Mouse (Mus musculus) intestine, embryonic 16.5 days (tissue): Measurements from ENCODE around the gene Mllt6. TPM values are rescaled to one million over a fixed set of nuclear protein-coding genes. Genes with fewer than 3 reads are reported as not detected.

Experiments
- ATAC-seq: fragments of 200-750 bp; cut with Nextera tagmentation; 2 replicates; pipeline ENCODE4 v1.8.0; 2017; ENCODE audit warnings: moderate TSS enrichment, moderate library complexity
- H3K27ac ChIP-seq: fragments of 300-500 bp; sonication (generic); 2 replicates; pipeline ENCODE4 v1.5.1; 2014; ENCODE audit warnings: mild to moderate bottlenecking, low read length
- H3K27me3 ChIP-seq: fragments of 300-500 bp; sonication (generic); replicated peaks from 2 replicates; pipeline ENCODE4 v1.6.1; 2014; ENCODE audit warnings: low read length, control low read depth, mixed read lengths; ENCODE audit not compliant: control insufficient read depth, insufficient read depth
- H3K36me3 ChIP-seq: fragments of 300-500 bp; sonication (generic); 2 replicates; pipeline ENCODE4 v1.6.1; 2014; ENCODE audit warnings: low read length, control low read depth; ENCODE audit not compliant: control insufficient read depth, insufficient read depth
- H3K4me1 ChIP-seq: fragments of 300-500 bp; sonication (generic); 2 replicates; pipeline ENCODE4 v1.6.1; 2014; ENCODE audit warnings: low read length, control low read depth, mixed read lengths; ENCODE audit not compliant: control insufficient read depth, insufficient read depth
- H3K4me2 ChIP-seq: fragments of 300-500 bp; sonication (generic); 2 replicates; pipeline ENCODE4 v1.6.1; 2014; ENCODE audit warnings: low read depth, low read length, control low read depth
- H3K4me3 ChIP-seq: fragments of 300-500 bp; sonication (generic); 2 replicates; pipeline ENCODE4 v1.5.1; 2014; ENCODE audit warnings: mild to moderate bottlenecking, low read length
- H3K9ac ChIP-seq: fragments of 300-500 bp; sonication (generic); 2 replicates; pipeline ENCODE4 v1.6.1; 2014; ENCODE audit warnings: low read depth, low read length
- H3K9me3 ChIP-seq: fragments of 300-500 bp; sonication (generic); 2 replicates; pipeline ENCODE4 v1.6.1; 2016; ENCODE audit warnings: low read length, control low read depth; ENCODE audit not compliant: control insufficient read depth
- WGBS: fragments of 180-500 bp; shearing (Covaris S2); extraction: QIAGEN DNeasy Blood & Tissue Kit; methylation state at CpG from one replicate; pipeline ENCODE4 v1.1.7; 2014; 5-methylcytosine and 5-hydroxymethylcytosine counted together
- polyA plus RNA-seq: library from polyadenylated mRNA; unstranded; fragments of >200 nt; fragmentation: Nextera tagmentation; extraction: Ambion mirVana; gene quantifications from 2 replicates; pipeline ENCODE4 v1.2.1, GENCODE M21; 2015

Gene Mllt6
- polyA plus RNA-seq, 1 experiment from 2014 or later = 2.6 TPM

DNA sequence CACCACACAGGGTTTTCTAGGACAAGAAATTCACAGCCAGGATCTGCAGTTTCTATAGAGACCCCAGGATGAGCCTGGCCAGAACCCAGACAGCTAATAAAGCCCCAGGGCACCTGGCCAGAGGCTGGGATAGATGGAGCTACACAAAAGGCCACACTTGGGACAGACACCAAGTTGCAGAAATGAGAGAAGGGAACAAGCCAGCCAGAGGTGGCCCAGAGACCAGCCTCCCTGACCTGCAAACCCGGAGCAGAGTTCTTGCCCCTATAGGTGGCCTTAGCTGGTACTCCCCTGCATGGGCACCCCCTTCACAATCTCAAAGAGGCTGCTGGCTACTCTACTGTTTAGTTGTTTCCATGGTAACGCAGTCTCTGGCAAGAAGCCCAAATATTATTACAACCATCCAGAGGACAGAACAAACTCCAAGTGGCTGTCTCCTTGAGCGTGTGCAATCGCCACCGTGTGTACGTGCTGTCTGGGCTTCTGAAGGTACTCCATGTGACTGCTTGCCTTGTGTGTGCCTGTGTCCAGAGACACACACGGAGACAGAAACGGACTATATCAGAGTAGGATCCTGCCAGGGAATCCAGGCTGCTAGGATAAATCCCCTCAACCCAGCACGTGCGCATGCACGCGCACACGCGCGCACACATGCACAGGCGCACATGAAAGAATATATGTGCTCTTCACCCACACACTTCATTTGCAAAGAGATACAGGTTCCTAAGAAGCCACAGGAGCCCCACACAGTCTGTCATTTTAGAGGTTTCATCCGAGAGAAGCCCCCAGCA is 31.9 kb downstream of the Mllt6 start:
- H3K36me3 ChIP-seq = peaks cover 17% of the 10 kb centered on the region
- peak overlapping the region; percentile 15 for H3K4me3 ChIP-seq
- peaks cover 49% of the 10 kb centered on the region for H3K4me1 ChIP-seq
- peak overlapping the region; percentile 88 for H3K27ac ChIP-seq
- peak overlapping the region; percentile 37 for H3K4me2 ChIP-seq
- peak overlapping the region; percentile 30 for H3K9ac ChIP-seq
- H3K9me3 ChIP-seq = no peaks in the 10 kb centered on the region
- no peaks in the 10 kb centered on the region for H3K27me3 ChIP-seq
- WGBS = 44% methylated on average over 17 of the region's 17 CpGs
- peak; percentile 67 for ATAC-seq

- ATAC-seq = no peak
- peak overlapping the region; percentile 37 for H3K4me2 ChIP-seq
- peak overlapping the region; percentile 15; the same call in 1 of the 2 replicates for H3K4me3 ChIP-seq
- 43% methylated on average over 9 of the region's 9 CpGs for WGBS
- H3K9ac ChIP-seq = peak overlapping the region; percentile 30
- peaks cover 10% of the 10 kb centered on the region for H3K36me3 ChIP-seq
- H3K27me3 ChIP-seq = no peaks in the 10 kb centered on the region
- peaks cover 49% of the 10 kb centered on the region for H3K4me1 ChIP-seq
- peak overlapping the region; percentile 88 for H3K27ac ChIP-seq
- no peaks in the 10 kb centered on the region for H3K9me3 ChIP-seq
Observed at GRCm38 (mm10) chr11:97695712-97696401, 32.6 kb downstream of the Mllt6 start.

DNA sequence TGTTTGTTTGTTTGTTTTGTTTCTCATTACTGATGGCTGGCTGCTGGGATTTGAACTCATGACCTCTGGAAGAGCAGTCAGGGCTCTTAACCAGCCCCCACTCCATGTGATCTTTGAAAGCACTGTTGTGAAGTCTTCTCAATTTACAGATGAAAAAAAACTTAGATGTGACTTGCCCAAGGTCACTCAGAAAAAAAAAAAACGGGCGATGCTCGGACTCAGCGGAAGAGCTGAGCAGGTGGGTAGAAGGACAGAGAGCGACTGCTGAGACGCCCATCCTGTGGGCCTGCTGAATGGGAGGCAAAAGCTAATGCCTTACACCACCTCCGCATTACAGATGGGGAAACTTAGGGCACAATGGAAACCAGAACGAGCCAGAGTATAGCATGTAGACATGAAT is 33.5 kb downstream of the Mllt6 start:
- WGBS = 71% methylated on average over 8 of the region's 8 CpGs
- H3K4me2 ChIP-seq = no peak overlapping the region
- no peak for ATAC-seq

DNA sequence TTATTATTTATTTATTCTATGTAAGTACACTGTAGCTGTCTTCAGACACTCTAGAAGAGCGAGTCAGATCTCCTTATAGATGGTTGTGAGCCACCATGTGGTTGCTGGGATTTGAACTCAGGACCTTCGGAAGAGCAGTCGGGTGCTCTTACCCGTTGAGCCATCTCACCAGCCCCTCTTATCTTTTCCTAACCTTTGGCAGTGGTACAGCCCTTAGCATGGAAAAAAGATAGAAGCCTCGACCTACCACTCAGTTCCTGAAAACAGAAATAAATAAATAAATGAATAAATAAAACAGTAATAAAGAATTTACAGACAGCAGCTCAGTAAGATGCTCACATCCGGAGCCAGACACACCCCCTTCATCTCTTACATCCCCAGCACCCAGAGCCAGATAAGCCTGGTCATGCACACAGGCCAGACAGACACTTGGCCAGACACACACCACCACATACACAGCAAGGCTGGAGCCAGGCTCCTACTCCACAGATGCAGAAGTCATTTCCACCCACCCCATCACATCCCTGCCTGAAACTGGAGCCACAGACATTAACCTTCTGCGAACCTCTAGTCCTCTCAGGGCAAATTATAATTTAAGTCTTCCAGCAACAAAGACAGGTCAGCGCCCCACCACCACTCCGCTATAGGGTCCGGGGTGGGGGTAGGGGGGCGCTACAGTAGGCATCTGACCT is 34.1 kb downstream of the Mllt6 start:
- Histone ChIP-seq H3K9me3 (no peaks in the 10 kb centered on the region), H3K27me3 (no peaks in the 10 kb centered on the region), H3K4me2 (peak overlapping the region; percentile 84), H3K9ac (peak overlapping the region; percentile 89), H3K4me1 (peaks cover 62% of the 10 kb centered on the region), H3K27ac (peak overlapping the region; percentile 100), H3K36me3 (peaks cover 2% of the 10 kb centered on the region; the same call in 1 of the 2 replicates), H3K4me3 (peak overlapping the region; percentile 84)
- WGBS = 41% methylated on average over 11 of the region's 11 CpGs
- ATAC-seq = no peak

More for the DNA sequence above, 33.5 kb downstream of the Mllt6 start:
- Histone ChIP-seq H3K27ac (no peak overlapping the region), H3K9me3 (no peaks in the 10 kb centered on the region), H3K36me3 (peaks cover 3% of the 10 kb centered on the region), H3K4me1 (peaks cover 57% of the 10 kb centered on the region), H3K27me3 (no peaks in the 10 kb centered on the region), H3K9ac (no peak overlapping the region), H3K4me3 (no peak overlapping the region)

DNA sequence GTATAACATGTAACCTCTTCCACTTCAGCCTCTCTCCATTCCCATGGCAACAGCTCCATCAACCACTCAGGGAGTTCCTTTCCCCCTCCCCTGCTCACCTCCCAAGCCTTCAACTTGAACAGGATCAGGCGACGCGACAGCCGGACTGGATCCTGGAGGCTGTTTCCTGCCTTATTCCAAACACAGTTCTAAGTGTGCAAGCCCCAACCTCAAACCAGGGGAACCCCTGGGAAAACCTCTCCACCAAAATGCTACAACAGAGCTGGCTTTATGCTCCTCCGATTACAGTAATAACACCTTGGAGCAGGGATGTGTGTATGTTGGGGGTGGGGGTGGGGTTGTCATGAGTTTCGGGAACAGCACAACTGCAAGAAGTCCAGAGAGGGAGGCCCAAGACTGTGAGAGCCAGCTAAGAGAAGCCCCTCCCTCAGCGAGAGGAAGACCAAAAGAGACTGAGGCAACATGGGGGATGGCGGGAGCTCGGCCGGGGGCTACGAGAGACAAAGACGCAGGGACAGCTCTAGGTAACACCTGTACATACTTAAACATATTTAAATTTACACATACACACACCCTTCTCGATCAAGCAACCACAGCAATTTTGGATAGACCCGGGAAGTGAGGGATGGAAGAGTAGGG is 34.8 kb downstream of the Mllt6 start:
- 2% methylated on average over 14 of the region's 14 CpGs for WGBS
- H3K4me2 ChIP-seq = peak overlapping the region; percentile 84
- H3K9me3 ChIP-seq = no peaks in the 10 kb centered on the region
- no peaks in the 10 kb centered on the region for H3K36me3 ChIP-seq
- ATAC-seq = no peak
- H3K9ac ChIP-seq = peak overlapping the region; percentile 89
- peak overlapping the region; percentile 84 for H3K4me3 ChIP-seq
- H3K27me3 ChIP-seq = no peaks in the 10 kb centered on the region
- peaks cover 62% of the 10 kb centered on the region for H3K4me1 ChIP-seq
- H3K27ac ChIP-seq = peak overlapping the region; percentile 100

- no peaks in the 10 kb centered on the region for H3K9me3 ChIP-seq
- H3K4me1 ChIP-seq = peaks cover 56% of the 10 kb centered on the region
- H3K27me3 ChIP-seq = no peaks in the 10 kb centered on the region
- peak overlapping the region; percentile 84 for H3K4me3 ChIP-seq
- H3K9ac ChIP-seq = peak overlapping the region; percentile 89
- no peaks in the 10 kb centered on the region for H3K36me3 ChIP-seq
- under 1% methylated on average over 60 of the region's 63 CpGs for WGBS
- peak; percentile 4 for ATAC-seq
- H3K27ac ChIP-seq = peak overlapping the region; percentile 100
- peak overlapping the region; percentile 84 for H3K4me2 ChIP-seq
Observed at GRCm38 (mm10) chr11:97698741-97699611, 35.8 kb downstream of the Mllt6 start.

- peaks cover 56% of the 10 kb centered on the region for H3K4me1 ChIP-seq
- WGBS = 0% methylated on average over 6 of the region's 9 CpGs
Observed at GRCm38 (mm10) chr11:97699626-97700002, 36.4 kb downstream of the Mllt6 start.

DNA sequence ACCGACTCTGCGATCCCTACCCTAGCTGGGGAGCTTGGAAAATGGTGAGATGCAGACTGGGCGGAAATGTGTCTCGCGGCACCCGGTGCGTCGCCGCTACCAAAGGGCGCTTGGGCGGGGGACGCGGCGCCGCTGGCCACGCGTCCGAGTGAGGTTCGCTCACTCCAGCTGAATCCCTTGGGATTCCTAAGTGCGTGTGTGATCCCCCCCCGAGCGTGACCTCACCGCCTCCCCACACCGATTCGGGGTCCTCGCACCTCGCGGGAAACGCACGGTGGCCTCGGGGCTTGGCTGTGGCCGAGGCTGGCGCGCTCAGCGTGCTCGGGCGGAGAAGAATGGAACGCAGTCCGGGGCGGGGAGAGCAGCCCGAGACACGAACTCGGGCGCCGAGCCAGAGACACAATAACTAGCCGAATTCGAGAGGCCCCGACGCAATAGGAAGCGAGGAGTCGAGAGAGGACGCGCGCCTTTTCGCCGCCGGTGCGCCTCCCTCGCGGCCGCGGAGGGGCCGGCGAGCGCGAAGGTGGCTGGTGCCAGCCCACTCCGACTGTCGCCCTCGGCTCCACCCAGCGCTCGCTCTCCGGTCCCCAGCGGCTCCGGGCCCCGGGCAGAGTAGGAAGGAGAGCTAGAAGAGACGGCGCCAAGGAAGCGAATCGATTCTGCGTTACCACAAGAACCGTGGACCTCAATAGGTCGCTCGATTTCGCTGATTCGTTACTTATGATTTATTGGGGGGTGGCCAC is 37.0 kb downstream of the Mllt6 start, which contains the start of gene Pcgf2:
Gene Pcgf2 (minus strand): TSS at position 495 of the 743 bp plus-strand sequence.
- peak; percentile 27 for ATAC-seq
- peaks cover 52% of the 10 kb centered on the region for H3K4me1 ChIP-seq

More at GRCm38 (mm10) chr11:97699626-97700002, 36.4 kb downstream of the Mllt6 start:
- Histone ChIP-seq H3K9ac (peak overlapping the region; percentile 89), H3K4me3 (peak overlapping the region; percentile 84), H3K4me2 (peak overlapping the region; percentile 93), H3K27me3 (no peaks in the 10 kb centered on the region), H3K9me3 (no peaks in the 10 kb centered on the region), H3K27ac (peak overlapping the region; percentile 100), H3K36me3 (no peaks in the 10 kb centered on the region)
- ATAC-seq = peak; percentile 19; the same call in 1 of the 2 replicates

More for the DNA sequence above, 37.0 kb downstream of the Mllt6 start, which contains the start of gene Pcgf2:
- no peaks in the 10 kb centered on the region for H3K27me3 ChIP-seq
- no peaks in the 10 kb centered on the region for H3K9me3 ChIP-seq
- H3K4me3 ChIP-seq = peak within 1 kb of the TSS; percentile 84
- peak within 1 kb of the TSS; percentile 93 for H3K4me2 ChIP-seq
- WGBS = under 1% methylated on average over 85 of the region's 85 CpGs
- H3K9ac ChIP-seq = peak within 1 kb of the TSS; percentile 89
- H3K27ac ChIP-seq = peak within 1 kb of the TSS; percentile 100
- H3K36me3 ChIP-seq = no peaks in the 10 kb centered on the region
